Mouse (Mus musculus): Measurements from ENCODE around the gene Ndufs7.
"Not testable (repeated sequence)": the region's sequence is repeated elsewhere in the genome, so short reads cannot be mapped to it uniquely, and the experiment has no call there.

Ndufs7 gene

DNA sequence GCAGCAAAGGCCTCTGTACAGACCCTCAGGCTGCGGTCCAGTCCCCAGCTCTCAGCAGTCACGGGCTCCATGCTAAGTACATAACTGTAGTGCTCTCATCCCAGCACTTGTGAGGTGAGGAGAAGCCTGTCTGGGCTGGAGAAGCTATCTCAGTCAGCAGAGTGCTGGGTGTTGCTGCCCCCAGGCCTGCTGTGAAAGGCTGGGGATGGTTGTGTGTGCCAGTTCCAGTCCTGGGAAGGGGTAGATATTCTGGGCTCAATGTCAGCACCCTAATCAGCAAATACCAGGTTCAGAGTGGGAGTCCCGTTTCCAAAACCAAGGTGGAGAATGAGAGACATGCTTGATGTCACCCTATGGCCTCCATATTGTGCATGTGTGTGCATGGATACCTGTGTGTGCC is 6.3 kb upstream of the Ndufs7 start:
- DNase-seq (ENCODE audit: low spot score) = no peak

DNA sequence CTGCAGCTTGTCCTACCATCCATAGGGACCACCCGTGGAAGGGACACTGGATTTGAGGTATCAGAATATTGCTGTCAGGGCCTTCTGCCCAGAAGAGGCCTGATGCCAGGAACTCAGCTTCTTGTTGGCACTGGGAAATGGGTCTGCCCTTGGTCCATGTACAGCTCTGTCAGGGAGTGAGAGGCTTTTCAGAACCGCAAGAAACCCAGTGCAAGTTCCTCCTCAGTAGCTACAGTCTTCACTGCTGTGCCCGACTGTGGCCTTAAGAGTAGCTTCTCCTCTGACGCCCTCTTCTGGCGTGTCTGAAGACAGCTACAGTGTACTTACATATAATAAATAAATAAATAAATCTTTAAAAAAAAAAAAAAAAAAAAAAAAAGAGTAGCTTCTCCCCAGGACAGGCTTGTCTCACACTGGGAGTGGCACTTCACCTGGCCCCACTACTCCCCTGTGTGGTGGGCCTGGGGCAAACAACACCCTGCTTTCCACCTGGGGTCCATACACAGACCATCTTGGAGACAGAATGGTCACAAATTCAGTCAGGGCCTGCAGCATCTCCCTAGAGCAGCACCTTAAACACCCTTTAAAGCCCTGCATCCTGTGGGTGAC is 4.0 kb upstream of the Ndufs7 start:
- DNase-seq (ENCODE audit: low spot score) = no peak

DNA sequence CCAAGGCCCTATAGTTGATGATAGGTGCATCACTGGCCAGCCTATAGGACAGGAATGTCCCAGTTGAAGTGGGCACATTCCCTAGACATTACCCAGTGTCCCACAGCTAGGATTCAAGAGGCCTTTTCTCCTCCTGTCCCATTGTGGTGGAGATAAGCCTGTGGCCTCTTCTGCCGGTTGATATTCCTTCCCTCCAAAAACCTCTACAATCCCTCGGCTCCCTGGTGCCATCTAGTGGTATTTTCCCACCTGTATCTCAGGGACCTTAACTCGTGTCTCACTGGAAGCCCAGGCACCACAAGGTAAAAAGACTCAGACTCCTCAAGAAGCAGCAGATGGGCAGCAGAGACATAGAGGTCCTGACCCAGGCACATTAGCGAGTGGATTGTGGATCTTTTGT is 3.3 kb upstream of the Ndufs7 start:
- peak; percentile 60 for DNase-seq (ENCODE audit: low spot score)

DNA sequence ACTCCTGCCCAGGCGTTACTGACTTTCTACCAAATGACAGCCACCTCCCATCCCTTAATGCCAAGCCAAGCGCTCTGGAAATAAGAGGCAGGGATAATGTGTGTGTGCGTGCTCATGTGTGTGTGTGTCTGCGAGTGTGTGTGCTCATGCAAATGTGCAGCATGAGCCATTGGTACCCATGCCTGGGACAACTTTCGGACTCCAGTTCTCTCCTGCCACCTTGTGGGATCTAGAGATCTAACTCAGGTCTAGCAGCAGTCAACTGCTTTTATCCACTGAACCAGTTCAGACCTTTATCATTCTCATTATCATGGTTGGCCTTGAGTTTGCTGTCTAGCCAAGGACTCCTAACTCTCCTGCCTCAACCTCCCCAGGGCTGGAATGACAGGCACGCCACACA is 1.1 kb upstream of the Ndufs7 start:
- no peak for DNase-seq (ENCODE audit: low spot score)

DNA sequence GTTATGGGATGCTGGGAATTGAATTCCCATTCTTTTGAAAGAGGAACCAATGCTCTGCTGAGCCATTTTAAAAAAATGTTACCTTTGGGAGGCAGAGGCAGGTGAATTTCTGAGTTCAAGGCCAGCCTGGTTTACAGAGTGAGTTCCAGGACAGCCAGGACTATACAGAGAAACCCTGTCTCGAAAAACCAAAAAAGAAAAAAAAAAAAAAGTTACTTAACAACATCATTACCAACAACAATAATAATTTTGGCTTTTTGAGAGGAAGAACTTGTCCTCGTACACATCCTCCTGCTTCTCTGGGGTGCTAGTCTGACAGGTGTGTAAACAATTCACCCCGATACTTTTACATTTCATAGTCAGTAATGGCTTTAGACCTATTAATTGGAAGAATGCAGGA is 484 bp upstream of the Ndufs7 start:
- DNase-seq (ENCODE audit: low spot score) = not testable (repeated sequence)

DNA sequence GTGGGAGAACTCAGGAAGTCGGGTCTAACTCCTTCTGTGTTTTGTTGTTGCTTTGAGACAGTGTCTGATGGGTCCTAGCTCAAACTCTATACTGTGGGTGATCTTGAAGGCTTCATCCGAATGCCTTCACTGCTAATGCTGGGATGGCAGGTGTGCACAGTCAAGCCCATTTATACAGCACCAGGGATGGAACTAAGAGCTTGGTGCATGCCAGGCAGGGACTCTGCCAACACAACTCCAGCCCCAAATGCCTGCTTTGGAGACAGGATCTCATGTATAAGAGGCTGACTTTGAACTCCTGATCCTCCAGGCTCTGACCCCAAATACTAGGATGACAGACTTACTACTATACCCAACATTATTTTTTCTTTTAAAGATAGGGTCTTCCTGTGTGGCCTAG is 1.1 kb downstream of the Ndufs7 start:
- no peak for DNase-seq (ENCODE audit: low spot score)

DNA sequence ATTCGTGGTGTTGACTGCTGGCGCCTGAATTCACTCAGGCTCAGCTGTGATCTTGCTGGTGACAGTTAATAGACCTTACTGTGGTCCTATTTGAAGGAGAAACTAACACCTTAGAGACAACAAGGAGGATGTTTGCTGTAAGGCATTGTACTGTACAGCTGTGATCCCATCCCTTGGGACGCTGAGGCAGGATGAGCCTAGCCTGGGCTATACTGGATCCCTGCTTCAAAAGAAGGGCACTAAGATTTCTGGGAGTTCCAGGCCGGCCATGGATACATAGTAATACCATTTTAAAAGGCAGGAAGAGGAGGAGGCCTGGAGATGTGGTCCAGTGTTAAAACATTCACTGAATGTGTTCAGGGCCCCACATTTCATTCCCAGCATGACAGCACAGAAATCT is 1.7 kb downstream of the Ndufs7 start:
- no peak for DNase-seq (ENCODE audit: low spot score)

DNA sequence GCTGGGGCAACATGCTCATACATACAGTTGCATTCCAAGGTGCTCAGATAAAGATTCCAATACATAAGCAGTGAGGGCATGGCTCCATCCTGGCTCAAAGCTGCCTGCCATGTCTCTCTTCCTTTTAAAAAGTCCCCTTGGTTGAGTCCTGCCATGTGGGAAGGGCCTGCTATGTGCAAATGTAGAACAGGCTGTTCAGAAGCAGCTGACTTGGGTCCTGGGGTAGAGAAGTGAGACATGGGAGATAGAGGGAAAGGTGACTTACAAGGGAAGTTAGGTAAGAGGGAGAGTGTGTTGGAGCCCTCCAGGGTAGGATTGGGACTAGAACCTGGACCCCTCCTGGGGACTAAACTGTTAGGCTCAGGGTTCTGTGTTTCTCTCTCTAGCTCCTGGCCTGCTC is 3.1 kb downstream of the Ndufs7 start:
- DNase-seq (ENCODE audit: low spot score) = no peak

DNA sequence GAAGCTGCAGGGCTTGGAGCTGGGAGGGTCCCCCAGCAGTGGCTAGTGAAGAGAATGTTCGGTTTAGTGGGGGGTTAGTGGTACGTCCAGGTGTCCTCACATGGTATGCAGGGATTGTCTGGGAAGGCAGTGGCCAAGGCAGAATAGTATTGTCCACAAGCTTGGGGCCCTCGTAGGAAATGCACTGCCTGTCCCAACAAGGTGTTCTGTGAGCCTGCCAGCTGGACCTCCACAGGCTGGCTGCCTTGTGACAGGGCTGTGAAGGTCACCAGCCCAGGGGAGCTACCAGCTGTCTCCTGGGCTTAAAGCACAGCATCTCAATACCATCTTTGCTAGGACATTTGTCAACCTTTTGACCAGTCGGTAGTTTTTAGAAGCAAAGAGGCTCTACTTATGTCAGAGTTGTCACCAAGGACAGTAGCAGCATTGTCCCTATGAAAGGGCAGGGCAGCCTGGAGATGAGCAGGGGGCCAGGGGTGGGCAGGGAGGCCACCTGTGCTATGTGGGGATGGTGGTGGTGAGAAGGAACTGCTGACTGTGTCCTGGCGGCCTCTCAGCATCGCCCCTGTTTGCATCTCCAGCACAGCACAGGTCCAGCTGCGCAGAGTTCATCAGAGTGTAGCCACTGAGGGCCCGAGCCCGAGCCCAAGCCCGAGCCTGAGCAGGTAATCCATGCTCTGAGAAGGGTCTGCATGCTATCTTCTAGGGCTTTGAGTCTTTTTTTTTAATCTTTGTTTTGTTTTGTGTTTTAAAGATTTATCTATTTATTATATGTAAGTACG is 3.8 kb downstream of the Ndufs7 start:
- no peak for DNase-seq (ENCODE audit: low spot score)

DNA sequence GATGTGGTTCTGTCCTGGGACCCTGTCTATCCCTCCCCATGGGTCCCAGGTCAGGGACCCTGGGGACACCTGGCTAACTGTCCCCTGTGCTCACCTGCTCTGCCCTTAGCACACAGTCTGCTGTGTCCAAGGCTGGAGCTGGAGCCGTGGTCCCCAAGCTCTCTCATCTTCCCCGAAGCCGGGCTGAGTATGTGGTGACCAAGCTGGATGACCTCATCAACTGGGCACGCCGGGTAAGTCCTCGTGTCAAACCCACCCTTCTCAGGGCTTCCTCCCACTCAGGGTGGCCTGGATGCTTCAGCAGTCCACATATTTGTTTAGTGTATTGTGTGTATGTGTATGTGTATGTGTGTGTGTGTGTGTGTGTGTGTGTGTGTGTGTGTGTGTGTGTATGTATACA is 4.6 kb downstream of the Ndufs7 start:
- no peak for DNase-seq (ENCODE audit: low spot score)

DNA sequence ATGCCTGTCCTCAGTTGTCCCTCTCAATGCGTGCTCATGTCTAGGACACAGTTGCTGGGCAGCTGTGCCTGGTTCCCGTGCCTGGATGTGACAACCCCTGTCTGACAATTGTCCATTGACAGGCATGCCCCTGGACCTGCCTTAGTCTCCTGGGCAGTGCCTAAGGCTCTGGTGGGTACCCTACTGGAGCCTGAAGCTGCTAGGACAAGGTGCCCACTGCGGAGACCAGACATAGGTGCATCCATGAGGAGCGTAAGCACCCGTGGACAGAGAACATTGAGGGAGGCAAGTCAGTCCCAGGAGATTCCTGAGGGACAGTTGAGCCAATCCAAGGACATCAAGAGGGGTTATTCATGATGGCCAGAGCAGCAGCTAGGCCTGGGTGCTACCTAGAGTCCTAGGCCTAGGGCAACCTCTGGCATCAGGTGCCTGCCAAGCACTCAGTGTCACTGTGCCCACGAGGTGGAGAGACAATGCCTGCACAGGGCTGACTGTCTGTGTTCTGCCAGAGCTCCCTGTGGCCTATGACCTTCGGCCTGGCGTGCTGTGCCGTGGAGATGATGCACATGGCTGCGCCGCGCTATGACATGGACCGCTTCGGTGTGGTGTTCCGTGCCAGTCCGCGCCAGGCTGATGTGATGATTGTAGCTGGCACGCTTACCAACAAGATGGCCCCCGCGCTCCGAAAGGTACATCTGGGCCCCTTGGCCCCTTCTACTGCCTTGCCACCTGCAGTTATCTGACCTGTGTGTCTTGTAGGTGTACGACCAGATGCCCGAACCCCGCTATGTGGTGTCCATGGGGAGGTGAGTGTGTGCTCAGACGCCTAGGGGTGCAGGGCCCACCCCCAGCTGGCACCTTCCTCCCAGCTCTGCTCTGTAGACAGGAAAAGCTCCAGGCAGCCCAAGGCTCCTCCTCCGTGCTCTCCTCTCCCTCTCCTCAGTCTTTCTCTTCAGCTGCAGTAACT is 5.7 kb downstream of the Ndufs7 start:
- no peak for DNase-seq (ENCODE audit: low spot score)

DNA sequence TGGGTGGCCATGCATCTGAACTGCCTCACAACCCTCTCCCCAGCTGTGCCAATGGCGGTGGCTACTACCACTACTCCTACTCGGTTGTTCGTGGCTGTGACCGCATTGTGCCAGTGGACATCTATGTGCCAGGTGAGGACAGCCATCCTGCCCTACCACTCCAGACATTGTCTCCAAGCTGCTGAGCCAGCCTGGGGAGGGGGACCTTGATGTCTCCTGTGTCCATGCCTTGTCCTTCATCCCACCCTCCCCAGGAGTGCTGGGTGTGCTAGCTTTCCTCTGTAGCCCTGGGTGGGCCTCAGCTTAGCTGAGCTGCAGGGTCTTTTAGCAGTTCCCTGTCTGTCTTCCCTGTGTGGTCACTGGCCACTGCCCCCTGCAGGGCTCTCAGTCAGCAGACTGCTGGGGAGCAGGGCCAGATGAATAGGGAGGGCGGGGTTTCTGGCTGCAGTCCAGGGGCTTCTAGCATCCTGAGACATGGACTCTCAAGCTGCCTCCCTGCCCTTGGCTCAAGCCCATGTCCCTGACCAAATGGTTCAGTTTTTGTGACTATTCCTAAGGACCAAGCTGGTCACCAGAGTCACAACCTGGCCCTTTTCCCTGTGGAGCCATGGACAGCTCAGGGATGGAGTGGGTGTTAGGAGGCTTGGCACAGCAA is 7.1 kb downstream of the Ndufs7 start:
- DNase-seq (ENCODE audit: low spot score) = peak; percentile 52

DNA sequence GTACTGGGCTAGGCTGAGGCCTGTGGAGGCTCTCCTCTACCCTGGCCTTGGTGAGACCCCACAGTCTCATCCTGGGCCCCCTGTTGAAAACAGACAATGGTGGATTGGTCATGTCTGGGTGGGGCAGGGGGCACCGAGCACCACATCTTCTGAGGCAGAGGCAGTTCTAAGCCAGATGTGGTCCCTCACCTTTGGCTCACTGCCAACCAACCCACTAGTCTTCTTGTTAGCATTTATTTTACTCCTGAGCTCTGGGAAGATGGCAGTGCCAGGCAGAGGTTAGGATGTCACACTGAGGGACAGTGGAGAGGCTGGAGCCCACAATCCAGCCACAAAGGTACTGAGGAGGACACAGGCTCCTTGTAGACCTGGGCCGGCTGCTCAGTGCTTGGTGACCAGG is 9.0 kb downstream of the Ndufs7 start:
- DNase-seq (ENCODE audit: low spot score) = no peak

DNA sequence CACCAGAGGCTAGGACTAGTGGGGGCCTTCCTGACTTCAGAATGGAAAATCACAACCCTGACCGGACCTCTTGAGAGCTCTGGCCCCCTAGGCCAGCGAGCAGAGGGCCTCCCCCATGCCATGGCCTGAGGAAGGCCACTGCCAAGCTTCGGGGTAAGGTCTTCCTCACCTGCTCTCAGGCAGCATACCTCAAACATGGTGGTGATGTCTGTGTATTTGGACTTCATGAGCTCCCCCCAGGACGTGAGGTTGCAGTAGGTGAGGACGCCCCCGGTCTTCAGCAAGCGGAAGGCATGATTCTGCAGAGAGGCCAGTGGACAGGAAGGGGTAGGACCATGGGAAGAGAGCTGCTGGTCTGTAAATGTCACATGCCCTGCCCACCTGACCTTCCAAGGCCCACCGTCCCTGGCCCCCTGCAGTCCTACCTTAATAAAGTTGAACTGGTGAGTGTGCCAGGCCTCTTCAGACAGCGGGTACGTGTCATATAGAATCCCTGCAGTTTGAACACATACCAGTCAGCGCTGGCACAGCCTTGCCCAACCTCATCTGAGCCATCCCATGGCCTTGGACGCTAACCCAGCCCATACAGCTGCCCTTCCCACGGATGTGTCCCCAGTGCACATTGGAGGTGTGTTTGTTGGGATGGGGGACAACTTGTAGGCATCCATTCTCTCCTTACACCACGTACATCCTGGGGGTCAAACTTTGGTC is 10.0 kb downstream of the Ndufs7 start:
- no peak for DNase-seq (ENCODE audit: low spot score)

DNA sequence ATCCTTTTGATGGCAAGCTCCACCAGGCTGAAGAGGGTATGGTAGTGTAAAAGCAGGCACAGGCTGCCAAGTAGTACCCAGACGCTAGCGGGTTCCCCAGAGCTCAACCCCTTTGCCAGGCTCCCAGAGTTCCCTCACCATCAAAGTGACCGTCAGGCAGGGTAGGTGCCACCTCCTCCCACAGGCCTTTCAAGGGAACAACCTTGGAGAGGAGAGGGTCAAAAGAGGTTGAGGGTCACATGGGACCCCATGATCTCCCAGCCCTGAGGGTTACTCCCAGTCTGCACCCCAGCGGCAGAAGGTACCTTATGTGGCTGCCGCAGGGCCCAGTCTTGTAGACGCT is 10.5 kb downstream of the Ndufs7 start:
- no peak for DNase-seq (ENCODE audit: low spot score)

DNA sequence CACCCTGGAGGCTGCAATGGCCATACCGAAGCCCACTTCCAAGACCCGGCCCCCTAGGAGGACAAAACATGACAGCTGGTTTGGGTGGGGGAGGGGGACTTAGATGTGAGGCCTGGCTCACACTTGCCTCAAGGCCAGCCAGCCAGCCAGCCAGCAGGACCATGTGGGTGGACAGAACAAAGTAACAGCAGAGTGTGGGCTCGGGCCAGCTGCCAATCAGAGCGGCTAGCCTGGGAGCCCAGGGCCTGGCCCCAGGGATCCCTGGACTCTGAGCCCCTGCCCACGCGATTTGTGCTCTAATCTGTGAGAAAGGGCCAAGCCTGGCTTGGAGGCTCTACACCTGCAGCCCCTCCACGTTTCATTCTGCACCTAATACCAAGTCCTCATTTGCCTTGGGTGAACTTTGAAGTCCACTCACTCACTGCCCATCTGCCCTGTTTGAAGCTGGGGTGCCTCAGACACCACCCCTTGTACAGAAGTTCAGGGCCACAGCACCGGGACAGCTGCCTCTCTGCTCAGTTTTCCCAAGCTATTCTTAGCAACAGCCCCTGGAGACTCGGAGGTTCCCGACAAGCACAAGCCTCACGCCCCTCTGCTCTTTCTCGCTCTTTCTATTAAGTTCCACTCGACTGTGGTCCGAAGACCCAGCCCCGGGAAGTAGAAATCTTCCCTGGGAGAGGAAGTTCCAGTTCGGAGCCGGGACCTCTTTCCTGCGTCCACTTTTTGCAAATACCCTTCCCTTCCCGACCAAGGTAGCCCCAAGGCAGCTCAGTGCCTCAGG is 11.1 kb downstream of the Ndufs7 start:
- peak; percentile 76 for DNase-seq (ENCODE audit: low spot score)

DNA sequence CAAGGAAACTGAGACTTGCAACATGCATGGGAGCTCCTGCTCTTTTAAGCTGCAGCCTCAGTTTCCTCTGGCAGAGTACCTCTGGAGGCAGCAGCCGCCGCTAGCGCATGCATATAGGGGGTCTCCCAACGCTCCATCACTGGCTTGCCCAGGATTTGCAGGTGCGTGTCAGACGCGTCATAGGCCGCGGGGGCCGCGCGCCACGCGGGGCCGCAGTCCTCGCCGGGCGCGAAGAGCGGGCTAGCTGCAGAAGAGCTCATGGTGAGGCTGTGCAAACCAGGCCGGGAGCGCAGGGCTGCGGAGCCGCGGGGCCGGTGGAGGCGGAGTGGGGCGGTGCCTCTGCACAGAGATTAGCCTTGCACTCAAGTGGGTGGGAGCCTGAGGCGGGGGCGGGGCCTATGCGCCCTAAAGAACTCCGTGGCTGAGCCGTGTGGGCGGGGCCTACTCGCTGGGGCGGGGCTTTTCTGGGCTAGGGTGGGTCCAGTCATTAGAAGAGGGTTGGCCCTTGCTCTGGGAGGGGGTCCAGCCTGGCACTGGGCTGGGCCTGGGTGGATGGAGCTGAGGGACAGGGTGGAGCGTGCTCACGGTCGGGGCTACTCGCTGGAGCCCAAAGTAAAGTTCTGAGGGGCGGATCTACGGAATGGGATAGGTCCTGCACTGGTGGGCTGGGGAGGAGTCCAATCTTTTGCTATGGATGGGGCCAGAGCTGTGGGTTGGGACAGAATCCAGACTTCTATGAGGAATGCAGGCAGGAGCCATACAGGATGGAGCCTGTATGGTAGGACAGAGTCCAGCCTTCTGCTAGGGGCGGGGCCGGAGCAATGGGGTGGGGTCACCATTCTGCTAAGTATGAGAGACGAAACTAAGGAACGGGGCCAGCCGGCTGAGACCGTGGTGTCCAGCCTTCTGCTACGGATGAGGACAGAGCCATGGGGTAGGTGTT is 12.0 kb downstream of the Ndufs7 start, which contains the start of the genes Gamt and Dazap1:
Gene Gamt (minus strand): TSS at position 371 of the 943 bp plus-strand sequence.
Gene Dazap1 (plus strand): TSS at position 845 of the 943 bp plus-strand sequence.
- peak; percentile 99 for DNase-seq (ENCODE audit: low spot score)

DNA sequence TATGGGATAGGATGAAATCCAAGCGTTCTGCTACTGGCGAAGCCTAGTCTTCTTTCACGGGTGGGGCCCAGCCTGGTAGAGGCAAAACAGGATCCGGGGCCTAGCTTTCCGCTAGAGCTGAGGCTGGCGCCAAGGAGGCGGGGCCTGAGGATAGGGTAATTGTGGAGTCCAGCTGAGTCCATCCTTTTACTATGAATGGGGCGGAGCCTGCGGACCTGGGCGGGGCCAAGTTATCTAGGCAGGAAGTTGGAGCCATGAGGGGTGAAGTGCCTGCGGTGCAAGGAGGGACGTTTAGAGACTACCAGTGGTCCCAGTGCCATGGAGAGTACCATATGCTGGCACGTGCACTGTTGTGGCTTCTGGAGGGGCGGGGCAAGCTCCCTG is 12.7 kb downstream of the Ndufs7 start:
- peak; percentile 97 for DNase-seq (ENCODE audit: low spot score)

DNA sequence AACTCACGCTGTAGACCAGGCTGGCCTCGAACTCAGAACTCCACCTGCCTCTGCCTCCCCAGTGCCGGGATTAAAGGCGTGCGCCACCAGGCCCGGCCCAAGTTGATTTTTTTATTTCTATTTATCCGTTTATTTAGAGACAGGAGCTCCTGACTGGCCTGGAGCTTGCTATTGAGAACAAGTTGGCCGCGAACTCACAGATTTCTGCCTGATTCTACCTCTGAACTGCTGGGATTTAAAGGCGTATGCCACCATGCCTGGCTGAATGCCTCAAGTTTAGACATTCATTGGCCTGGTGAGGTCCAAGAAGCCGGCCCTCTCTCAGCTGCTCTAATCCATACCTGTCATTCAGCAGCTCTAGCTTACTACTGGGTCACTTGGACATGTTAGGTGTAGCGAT is 13.2 kb downstream of the Ndufs7 start:
- DNase-seq (ENCODE audit: low spot score) = no peak
